Mouse (Mus musculus): ENCODE measurements around the gene Mrpl21. TPM values are rescaled to one million over a fixed set of nuclear protein-coding genes. Genes with fewer than 3 reads are reported as not detected.

Gene Mrpl21
- total RNA-seq, 2 experiments from 2014 or later = 70.8 to 71.9 TPM

- no peak for DNase-seq (ENCODE audit: low spot score in 2 of 2)
Measured at GRCm38 (mm10) chr19:3295245-3295644, 12.5 kb downstream of the Mrpl21 start.

DNA sequence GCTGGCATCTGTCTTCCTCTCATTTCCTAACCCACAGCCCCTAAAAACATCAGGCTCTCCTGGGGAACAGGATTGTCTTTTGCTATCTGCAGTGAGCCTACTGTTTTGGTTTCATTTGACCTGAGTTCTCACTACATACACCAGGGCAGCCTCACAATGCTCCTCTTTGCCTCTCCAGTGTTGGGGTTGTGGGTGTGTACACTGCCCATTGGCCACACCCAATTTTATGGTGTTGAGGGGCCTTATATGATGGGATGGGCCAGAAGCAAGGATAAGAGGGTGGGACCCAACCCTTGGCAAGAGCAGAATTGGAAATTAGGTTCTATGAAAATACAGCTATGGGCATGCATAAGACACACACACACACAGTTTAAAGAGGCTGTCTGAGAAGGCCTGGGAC, 14.3 kb downstream of the Mrpl21 start:
- DNase-seq (ENCODE audit: low spot score in 2 of 2) = no peak

DNA sequence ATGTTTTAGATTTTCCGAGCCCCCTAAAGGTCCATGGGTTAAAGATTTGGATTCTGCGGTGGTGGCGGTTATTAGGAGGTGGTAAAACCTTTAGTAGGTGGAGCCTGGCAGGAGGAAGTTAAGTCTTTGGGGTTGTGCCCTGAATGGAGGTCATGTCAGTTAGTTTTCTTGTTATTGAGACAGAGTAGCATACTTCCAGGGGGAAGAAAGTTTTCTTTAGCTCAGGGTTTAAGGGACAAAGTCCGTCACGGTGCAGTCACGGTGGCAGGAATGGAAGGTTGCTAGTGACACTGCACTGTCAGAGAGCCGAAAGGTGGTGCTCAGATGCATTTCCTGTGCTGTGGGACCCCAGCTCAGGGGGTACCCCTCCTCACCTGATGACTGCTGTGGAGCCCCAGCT, 15.1 kb downstream of the Mrpl21 start:
- DNase-seq (ENCODE audit: low spot score in 2 of 2) = no peak

GRCm38 (mm10) chr19:3304017-3304416, 21.3 kb downstream of the Mrpl21 start:
- no peak for DNase-seq (ENCODE audit: low spot score in 2 of 2)

DNA sequence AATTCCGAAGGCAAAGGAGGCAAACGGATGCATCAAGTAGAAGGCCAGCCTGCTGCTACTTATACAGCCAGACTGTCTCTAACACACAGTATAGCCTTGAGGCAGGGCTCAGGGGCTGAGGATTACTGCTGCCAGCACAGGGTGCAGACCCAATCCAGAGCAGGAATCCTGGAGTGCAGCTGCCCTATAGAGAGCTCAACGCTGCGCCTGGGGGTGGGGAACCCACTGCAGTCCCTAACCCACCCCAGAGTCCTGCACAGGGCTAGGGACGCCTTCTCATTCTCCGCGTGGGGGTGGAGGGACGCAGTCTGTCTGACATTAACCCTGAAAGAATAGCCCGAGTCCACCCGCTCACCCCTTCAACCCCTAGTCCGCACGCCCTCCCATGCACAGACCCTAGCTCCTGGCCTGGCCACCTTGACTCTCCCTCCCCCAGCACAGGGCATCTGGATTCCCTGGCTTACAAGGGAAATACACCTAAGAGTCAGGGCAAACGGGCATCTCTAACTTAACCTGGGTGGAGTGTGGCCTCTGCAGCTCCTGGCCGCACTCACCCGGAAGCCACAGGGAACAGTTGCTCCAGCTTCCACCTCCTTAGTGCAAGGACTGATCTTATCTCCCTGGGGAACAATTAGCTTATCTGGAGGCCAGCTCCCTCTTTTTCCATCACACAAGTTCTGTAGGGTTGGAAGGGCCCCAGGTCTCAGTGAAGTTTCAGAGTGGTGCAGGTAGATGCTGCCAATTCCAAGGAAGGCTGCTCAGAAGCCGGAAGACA, 24.7 kb downstream of the Mrpl21 start:
- DNase-seq (ENCODE audit: low spot score in 2 of 2) = no peak

- no peak for DNase-seq (ENCODE audit: low spot score in 2 of 2)
Measured at GRCm38 (mm10) chr19:3319341-3319740, 36.6 kb downstream of the Mrpl21 start.

DNA sequence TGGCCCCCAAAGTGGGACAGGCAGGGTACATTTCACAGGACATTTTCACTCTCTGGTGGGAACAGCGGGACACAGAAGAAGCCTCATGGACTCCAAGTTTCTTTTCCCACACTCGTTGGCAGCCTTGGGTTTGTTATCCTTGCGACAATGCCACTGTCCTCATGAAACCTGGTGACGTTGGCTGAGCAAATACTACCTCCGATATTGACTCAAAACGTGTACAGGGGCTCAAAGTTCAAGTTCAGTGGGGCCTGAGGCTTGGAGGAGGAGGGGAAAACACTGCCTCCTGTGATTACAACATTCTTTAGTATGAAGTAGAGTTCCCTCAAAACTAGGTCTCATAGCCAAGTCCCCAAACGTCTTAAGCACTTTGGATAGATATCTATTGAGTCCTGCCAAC, 37.4 kb downstream of the Mrpl21 start:
- DNase-seq (ENCODE audit: low spot score in 2 of 2) = no peak

DNA sequence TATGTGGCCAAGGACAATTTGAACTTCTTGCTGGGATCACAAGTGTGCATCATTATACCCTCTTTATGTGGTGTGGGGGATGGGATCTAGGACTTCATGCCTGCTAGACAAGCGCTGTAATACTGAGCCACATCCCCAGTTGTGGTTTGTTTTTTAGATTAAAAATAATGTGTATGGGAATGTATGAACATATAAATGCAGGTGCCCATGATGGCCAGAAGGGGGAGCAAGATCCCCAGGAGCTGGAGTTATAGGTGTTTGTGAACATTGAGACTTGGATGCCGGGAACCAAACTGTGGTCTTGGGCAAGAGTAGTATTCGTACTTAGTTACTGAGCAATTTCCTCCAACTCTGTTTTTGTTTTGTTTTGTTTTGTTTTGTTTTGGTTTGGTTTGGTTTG, 38.1 kb downstream of the Mrpl21 start:
- DNase-seq (ENCODE audit: low spot score in 2 of 2) = no peak

- DNase-seq (ENCODE audit: low spot score in 2 of 2) = peak; percentile 50 to 69
Measured at GRCm38 (mm10) chr19:3321617-3322016, 38.9 kb downstream of the Mrpl21 start.

DNA sequence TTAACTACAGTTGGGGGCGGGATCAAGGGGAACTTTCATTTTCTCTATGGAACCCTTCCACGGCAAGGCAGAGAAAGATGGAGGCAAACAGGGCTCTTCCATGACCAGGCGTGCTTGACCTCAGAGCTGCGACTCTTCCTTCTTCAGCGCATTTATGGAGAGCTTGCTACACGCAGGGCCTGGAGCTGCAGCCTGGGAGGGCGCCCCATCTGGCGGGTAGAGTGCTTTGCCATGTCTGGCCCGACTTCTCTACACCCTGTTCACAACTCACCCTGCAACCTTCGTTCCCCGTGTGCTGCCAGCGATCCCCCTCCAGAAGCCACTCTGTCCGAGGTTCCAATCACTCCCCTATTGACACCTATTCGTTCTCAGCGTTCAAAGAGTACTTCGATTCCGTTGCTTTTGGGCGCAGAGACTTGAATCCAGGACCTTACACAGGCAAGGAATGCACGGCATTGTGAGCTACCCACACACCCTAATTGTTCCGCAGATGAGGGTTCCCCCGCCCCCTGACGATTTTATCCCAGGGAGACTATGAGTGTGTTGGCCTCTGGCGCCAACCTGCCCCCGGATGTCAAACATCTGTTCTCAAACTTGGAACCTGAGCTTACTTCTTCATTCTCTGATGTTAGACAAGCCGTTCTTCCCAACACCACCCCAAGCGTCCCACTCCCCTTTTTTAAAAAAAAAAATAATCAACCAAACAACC, 39.7 kb downstream of the Mrpl21 start, which contains the start of gene Cpt1a:
Gene Cpt1a, plus strand, starts transcription at position 74 of the 709 bp plus-strand sequence.
- DNase-seq (ENCODE audit: low spot score in 2 of 2) = no peak

DNA sequence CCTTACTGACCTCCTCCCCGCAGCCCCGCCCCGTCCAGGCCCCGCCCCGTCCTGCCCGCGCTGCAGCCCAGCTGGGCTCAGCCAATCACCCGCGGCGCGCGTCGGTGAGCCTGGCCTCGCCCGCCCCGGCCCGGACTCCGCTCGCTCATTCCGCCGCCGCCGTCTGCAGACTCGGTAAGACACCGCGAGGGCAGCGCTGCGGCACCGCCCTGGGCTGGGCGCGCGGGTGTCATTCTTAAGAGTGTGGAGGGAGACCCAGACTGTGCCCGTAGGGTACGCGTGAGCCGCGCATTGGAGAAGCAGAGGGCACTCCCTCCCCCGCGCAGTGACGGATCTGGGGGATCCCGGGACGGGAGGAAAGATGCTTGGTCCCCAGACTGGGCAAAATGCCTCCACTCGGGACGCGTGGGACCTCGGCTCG, 40.5 kb downstream of the Mrpl21 start:
- DNase-seq (ENCODE audit: low spot score in 2 of 2) = peak; percentile 82 to 87

GRCm38 (mm10) chr19:3323753-3324270, 41.1 kb downstream of the Mrpl21 start:
- peak; percentile 46 to 67 for DNase-seq (ENCODE audit: low spot score in 2 of 2)

DNA sequence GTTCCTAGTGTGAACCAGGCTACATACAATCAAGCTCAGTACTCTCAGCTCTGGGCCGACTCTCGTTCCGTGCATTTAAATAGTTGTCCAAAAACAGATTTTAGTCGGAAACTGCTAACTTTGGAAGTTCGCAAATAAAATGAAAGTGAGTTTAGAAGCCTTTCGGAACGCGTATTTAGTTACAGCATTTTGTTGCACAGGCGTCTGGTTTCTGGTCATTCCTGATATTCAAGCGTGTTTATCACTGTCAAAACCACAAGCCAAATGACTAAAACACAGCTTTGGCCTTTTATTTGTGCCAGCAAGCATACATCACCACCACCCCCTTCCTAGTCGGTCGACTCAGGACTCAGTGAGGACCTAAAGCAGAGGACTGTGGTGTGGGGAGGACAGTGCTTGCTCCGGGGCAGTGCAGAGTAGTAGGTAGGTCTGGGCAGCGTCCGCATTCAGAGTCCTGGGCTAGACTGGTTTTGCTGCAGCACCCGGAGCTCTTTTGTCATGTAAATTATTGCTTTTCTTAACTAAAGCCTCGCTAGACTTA, 41.6 kb downstream of the Mrpl21 start:
- no peak for DNase-seq (ENCODE audit: low spot score in 2 of 2)

DNA sequence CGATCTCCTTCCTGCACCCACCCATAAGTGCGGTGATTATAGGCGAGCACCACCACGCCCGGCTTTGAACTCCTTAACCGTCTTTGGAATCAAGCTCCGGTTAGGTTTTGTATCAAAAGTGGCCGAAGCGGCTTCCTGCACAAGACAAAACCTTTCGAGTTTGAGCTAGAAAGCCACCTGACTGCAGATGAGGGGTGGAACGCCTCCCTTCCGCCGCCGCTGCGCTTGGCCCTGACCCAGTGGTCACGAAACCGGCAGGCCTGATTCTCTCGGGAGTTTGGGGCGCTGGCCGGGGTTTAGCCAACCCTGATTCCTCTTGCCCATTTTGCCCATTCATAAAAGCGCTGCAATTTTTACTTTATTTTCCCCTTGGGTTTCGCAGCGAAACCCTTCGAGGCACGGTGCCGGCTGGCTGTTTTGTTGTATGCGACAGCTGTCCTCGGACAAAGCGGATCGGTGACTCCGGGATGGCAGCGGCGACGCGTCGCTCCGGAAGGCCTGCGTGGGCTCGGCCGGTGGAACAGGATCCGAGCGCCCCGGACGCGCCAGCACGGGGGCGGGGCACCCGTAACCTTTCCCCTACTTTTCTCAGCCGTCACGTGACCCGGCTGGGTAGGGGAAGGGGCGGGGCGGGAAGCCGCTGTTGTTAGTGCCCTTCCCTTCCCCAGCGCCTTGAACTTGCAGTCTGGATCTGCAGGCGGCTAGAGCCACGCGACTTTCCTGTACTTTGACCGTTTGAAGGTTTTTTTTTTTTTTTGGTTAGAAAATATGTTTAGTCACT, 42.4 kb downstream of the Mrpl21 start:
- DNase-seq (ENCODE audit: low spot score in 2 of 2) = peak; percentile 87 to 88

- no peak for DNase-seq (ENCODE audit: low spot score in 2 of 2)
Measured at GRCm38 (mm10) chr19:3325771-3326478, 43.2 kb downstream of the Mrpl21 start.

GRCm38 (mm10) chr19:3326479-3327047, 43.9 kb downstream of the Mrpl21 start:
- DNase-seq (ENCODE audit: low spot score in 2 of 2) = no peak

DNA sequence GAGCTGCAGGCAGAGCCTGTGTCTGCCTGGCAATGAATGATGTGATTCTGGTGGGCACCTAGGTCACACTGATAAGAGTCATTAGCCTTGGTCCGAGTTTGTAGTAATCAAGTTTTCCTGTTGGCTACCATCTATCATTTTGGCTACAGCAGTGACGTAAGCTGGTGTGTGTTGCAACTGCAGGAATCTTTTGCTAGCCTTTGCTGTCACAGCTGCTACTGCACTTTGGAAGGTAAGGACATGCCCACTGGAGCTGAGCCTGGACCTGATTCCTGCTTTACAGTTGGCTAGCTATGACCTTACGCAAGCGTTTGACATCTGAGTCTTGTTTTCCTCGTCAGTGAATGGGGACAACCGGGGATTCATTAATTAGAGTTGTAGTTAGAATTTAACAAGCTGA, 50.5 kb downstream of the Mrpl21 start:
- DNase-seq (ENCODE audit: low spot score in 2 of 2) = no peak

DNA sequence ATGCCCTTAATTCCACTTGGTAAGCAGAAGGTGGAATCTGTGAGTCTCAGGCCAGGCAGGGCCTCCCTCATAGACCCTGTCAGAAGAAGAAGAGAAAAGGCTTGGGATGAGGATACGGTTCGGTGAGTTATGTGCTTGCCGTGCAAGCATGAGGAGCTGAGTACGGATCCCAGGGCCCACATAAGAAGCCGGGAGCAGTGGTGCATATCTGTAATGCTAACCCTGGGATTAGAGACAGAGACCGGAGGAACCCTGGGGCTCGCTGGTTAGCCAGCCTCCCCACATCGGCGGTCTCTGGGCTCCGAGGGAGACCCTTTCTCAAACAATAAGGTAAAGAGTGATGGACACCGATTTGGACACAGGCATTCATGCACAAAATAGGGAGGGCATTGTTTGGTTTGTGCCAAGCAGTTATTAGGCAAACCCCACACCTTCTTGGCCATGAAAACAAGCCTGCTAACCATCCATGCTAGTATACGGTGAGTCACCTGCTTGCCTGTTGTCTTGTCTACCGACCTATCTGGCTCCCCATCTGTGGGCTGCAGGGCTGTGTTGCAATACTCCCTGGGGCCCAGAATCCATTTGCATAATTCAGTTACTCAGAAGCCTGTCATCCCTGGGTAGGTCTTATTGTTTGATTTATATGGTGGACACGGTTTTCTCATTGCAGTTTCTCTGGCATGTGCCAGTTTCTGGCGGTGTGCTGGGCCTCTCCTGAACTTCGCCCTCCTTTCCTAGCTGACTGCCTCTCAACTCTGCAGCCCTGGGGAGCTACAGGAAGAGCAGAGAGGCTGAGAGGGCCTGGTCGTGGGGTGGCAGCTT, 51.2 kb downstream of the Mrpl21 start:
- no peak for DNase-seq (ENCODE audit: low spot score in 2 of 2)

DNA sequence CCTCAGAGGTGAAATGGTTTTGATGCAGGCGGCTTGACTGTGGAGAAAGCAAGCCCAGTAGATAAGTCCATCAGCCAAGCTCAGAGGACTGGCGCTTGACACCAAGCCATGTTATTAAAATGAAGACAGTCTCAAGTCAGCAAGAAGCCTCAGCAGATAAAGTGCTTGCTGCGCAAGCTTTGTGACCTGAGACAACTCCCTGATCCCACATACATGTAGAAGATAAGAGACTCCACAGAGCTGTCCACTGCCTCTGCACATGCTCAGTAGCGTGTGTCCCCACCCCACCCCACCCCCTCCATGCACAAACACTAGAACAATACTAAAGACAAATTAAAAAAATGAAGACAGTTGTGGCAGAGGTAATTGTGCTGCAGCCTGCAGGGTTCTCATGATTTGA, 51.8 kb downstream of the Mrpl21 start:
- no peak for DNase-seq (ENCODE audit: low spot score in 2 of 2)
